Mouse (Mus musculus): Measurements from ENCODE around the gene Fgf18. TPM values are rescaled to one million over a fixed set of nuclear protein-coding genes. Genes with fewer than 3 reads are reported as not detected.

The Fgf18 gene
- total and polyA plus RNA-seq, 3 experiments: not detected

DNA sequence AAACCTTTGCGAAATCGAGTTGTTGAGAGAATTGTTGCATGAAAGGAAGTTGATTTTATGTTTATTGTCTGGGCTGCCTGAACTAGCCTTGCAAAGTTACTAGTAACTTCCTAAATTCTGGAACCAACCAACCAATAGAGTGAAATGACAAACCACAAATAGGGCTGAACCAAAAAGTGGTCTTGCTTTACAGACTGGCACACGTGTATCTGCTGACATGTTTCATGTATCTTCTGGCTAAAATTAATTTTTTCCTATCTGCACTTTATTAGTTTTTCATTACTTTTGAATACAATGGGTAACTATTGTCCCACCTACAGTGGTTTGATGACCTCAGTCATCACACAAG lies 1.9 kb upstream of the Fgf18 start:
- dilution Hi-C loops (cut with MboI; ENCODE audit: extremely low pct_ligation_motif_present, extremely low pct_unique_long_range_greater_than_20kb, low sequenced_read_pairs): no loop called here

DNA sequence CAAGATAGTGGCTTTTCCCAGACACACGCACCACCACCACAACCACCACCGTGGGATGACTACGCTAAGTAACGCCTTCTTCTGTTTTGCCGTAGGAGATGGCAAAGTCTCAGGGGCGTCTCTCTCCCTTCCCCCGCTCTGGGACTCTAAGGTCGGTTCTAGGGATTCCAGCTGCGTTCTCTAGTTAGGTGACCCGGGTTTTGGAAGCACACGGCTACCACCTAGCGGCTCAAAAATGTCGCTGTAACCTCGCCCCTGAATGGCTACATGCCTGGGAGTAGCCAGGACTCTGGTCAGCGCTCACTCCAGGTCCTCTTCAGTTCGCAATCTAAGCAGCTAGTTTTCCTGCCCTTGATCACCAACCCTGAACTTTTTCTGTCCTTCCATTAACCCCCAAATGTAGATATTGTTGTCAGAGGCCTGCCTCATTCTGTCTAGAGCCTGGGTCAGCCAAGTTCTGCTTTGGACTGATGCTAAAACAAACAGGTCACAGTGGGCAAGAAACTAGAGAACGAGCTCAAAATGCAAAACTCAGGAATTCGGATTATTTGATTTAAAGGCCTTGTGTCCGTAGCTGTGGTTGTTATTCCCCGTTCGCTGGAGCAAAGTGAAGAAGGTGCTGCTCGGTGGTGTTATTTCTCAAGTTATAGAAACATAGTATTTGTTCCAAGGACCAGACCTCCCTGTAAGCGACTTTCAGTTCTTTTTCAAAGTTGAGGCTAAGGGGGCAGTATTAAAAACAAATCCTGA lies 1.3 kb upstream of the Fgf18 start:
- Histone ChIP-seq H3K27me3 (replicated peaks) (no peaks in the 10 kb centered on the region), H3K36me3 (replicated peaks in 1 of 2; ENCODE audit: control insufficient read depth in 1 of 2, insufficient read depth in 1 of 2, low read length in 1 of 2) (peaks cover 28 to 57% of the 10 kb centered on the region in 2 experiments), H3K9me3 (replicated peaks; ENCODE audit: low read length) (peaks cover 7% of the 10 kb centered on the region), H3K79me2 (replicated peaks; ENCODE audit: control insufficient read depth, extremely low read depth, insufficient read depth, poor library complexity, severe bottlenecking) (no peaks in the 10 kb centered on the region), H3K4me1 (ENCODE audit: control insufficient read depth in 1 of 2, insufficient read depth in 2 of 2) (peaks cover 8 to 16% of the 10 kb centered on the region in 2 experiments; a peak in 3 of 4 replicates), H3K4me2 (ENCODE audit: insufficient read depth, low read depth, poor library complexity, severe bottlenecking) (peak overlapping the region; percentile 82), H3K4me3 (replicated peaks in 1 of 3; ENCODE audit: low read depth in 2 of 3, low read length in 2 of 3, poor library complexity in 1 of 3) (peak overlapping the region in 2 of 3 experiments; percentile 4 to 42), H3K9ac (ENCODE audit: insufficient read depth, low read depth) (no peak overlapping the region), H3K27ac (ENCODE audit: insufficient read depth, low read depth) (peak overlapping the region; percentile 5)
- dilution Hi-C loops (cut with MboI; ENCODE audit: extremely low pct_ligation_motif_present, extremely low pct_unique_long_range_greater_than_20kb, low sequenced_read_pairs): no loop called here
- in situ Hi-C loops (cut with MboI; ENCODE audit: low pct_ligation_motif_present, low pct_unique_long_range_greater_than_20kb, low sequenced_read_pairs): loop anchor here (25.0 kb wide), 1 partner anchor 536 kb away; no protein-coding TSS in a partner anchor
- DNase-seq (ENCODE audit: extremely low read depth): peak; percentile 89
- TF ChIP-seq POLR2AphosphoS2 (IDR thresholded peaks at IDR 0.05; ENCODE audit: low read depth, low read length) (peak; percentile 96), CHD1 (IDR thresholded peaks at IDR 0.05; ENCODE audit: low read depth, low read length) (no peak), MEF2A (IDR thresholded peaks at IDR 0.05; ENCODE audit: borderline replicate concordance, low read depth, low read length) (peak; percentile 51; the same call in 1 of the 2 replicates), ZMIZ1 (IDR thresholded peaks at IDR 0.05; ENCODE audit: low read depth, low read length) (peak; percentile 90), MAZ (IDR thresholded peaks at IDR 0.05; ENCODE audit: low read depth, low read length) (no peak), USF2 (conservative IDR thresholded peaks at IDR 0.05; ENCODE audit: low read depth, low read length) (no peak), USF1 (IDR thresholded peaks at IDR 0.05; ENCODE audit: low read depth, low read length) (no peak), NRF1 (IDR thresholded peaks at IDR 0.05; ENCODE audit: low read depth, low read length) (no peak), SMC3 (IDR thresholded peaks at IDR 0.05; ENCODE audit: low read depth, low read length) (peak; percentile 82), GABPA (IDR thresholded peaks at IDR 0.05; ENCODE audit: insufficient replicate concordance, low read depth, low read length) (no peak), CHD2 (IDR thresholded peaks at IDR 0.05; ENCODE audit: low read length) (peak; percentile 61; the same call in 1 of the 2 replicates), ZKSCAN1 (IDR thresholded peaks at IDR 0.05; ENCODE audit: borderline replicate concordance, low read depth, low read length) (no peak; the same call in 1 of the 2 replicates), MAFK (IDR thresholded peaks at IDR 0.05; ENCODE audit: insufficient replicate concordance, low read length) (no peak), JUN (IDR thresholded peaks at IDR 0.05; ENCODE audit: insufficient read depth, low read depth, low read length) (no peak), TBP (conservative IDR thresholded peaks at IDR 0.05; ENCODE audit: low read depth, low read length) (no peak), PAX5 (IDR thresholded peaks at IDR 0.05; ENCODE audit: low read length) (no peak), JUND (conservative IDR thresholded peaks at IDR 0.05; ENCODE audit: low read depth, low read length) (no peak), NELFE (IDR thresholded peaks at IDR 0.05; ENCODE audit: low read depth, low read length) (0 out of 2 replicates have a peak, but pooled peaks have one; percentile 51), UBTF (IDR thresholded peaks at IDR 0.05; ENCODE audit: low read depth, low read length) (no peak), ZC3H11A (IDR thresholded peaks at IDR 0.05; ENCODE audit: low read depth, low read length) (no peak), MXI1 (IDR thresholded peaks at IDR 0.05; ENCODE audit: low read depth, low read length) (peak; percentile 67; the same call in 1 of the 2 replicates), ETS1 (conservative IDR thresholded peaks at IDR 0.05; ENCODE audit: low read depth, low read length) (no peak), BHLHE40 (IDR thresholded peaks at IDR 0.05; ENCODE audit: low read depth, low read length) (no peak), POLR2A (IDR thresholded peaks at IDR 0.05; ENCODE audit: low read depth, low read length) (peak; percentile 66; the same call in 1 of the 2 replicates), ELF1 (IDR thresholded peaks at IDR 0.05; ENCODE audit: low read depth, low read length) (no peak; the same call in 1 of the 2 replicates), CTCF (conservative IDR thresholded peaks at IDR 0.05 in 1 of 2, IDR thresholded peaks at IDR 0.05 in 1 of 2; ENCODE audit: low read depth in 2 of 2, low read length in 2 of 2) (peak; percentile 26 to 94; a peak in 2 of 4 replicates), SIN3A (IDR thresholded peaks at IDR 0.05; ENCODE audit: low read length) (peak; percentile 78)

More for the DNA sequence above, 1.9 kb upstream of the Fgf18 start:
- Histone ChIP-seq H3K27me3 (replicated peaks) (no peaks in the 10 kb centered on the region), H3K4me1 (ENCODE audit: control insufficient read depth in 1 of 2, insufficient read depth in 2 of 2) (peaks cover 8 to 18% of the 10 kb centered on the region in 2 experiments; a peak in 3 of 4 replicates), H3K9ac (ENCODE audit: insufficient read depth, low read depth) (no peak overlapping the region), H3K9me3 (replicated peaks; ENCODE audit: low read length) (peaks cover 7% of the 10 kb centered on the region), H3K4me3 (replicated peaks in 1 of 3; ENCODE audit: low read depth in 2 of 3, low read length in 2 of 3, poor library complexity in 1 of 3) (no peak overlapping the region), H3K27ac (ENCODE audit: insufficient read depth, low read depth) (no peak overlapping the region), H3K4me2 (ENCODE audit: insufficient read depth, low read depth, poor library complexity, severe bottlenecking) (no peak overlapping the region), H3K79me2 (replicated peaks; ENCODE audit: control insufficient read depth, extremely low read depth, insufficient read depth, poor library complexity, severe bottlenecking) (peaks cover 1% of the 10 kb centered on the region; the same call in 1 of the 2 replicates), H3K36me3 (replicated peaks in 1 of 2; ENCODE audit: control insufficient read depth in 1 of 2, insufficient read depth in 1 of 2, low read length in 1 of 2) (peaks cover 32 to 58% of the 10 kb centered on the region in 2 experiments)
- TF ChIP-seq CHD2 (IDR thresholded peaks at IDR 0.05; ENCODE audit: low read length): peak; percentile 16; the same call in 1 of the 2 replicates
- no peak for TF ChIP-seq HCFC1 (IDR thresholded peaks at IDR 0.05; ENCODE audit: low read depth, low read length)
- no peak for TF ChIP-seq UBTF (IDR thresholded peaks at IDR 0.05; ENCODE audit: low read depth, low read length)
- no peak for TF ChIP-seq SMC3 (IDR thresholded peaks at IDR 0.05; ENCODE audit: low read depth, low read length)
- TF ChIP-seq MYC (IDR thresholded peaks at IDR 0.05; ENCODE audit: low read depth, low read length): peak; percentile 85
- TF ChIP-seq IRF4 (IDR thresholded peaks at IDR 0.05; ENCODE audit: low read depth, low read length): no peak
- TF ChIP-seq BHLHE40 (IDR thresholded peaks at IDR 0.05; ENCODE audit: low read depth, low read length): no peak
- TF ChIP-seq ZKSCAN1 (IDR thresholded peaks at IDR 0.05; ENCODE audit: borderline replicate concordance, low read depth, low read length): no peak
- TF ChIP-seq MXI1 (IDR thresholded peaks at IDR 0.05; ENCODE audit: low read depth, low read length): no peak
- TF ChIP-seq MAX (IDR thresholded peaks at IDR 0.05; ENCODE audit: low read length): no peak
- TF ChIP-seq E2F4 (IDR thresholded peaks at IDR 0.05; ENCODE audit: insufficient replicate concordance, low read depth, low read length): no peak
- TF ChIP-seq RAD21 (IDR thresholded peaks at IDR 0.05; ENCODE audit: low read depth, low read length): no peak
- DNase-seq (ENCODE audit: extremely low read depth): peak; percentile 55
- in situ Hi-C loops (cut with MboI; ENCODE audit: low pct_ligation_motif_present, low pct_unique_long_range_greater_than_20kb, low sequenced_read_pairs): loop anchor here (25.0 kb wide), 1 partner anchor 537 kb away; no protein-coding TSS in a partner anchor
